Mouse (Mus musculus): ENCODE data around the gene Oosp2. TPM values are rescaled to one million over a fixed set of nuclear protein-coding genes. Genes with fewer than 3 reads are reported as not detected.

Oosp2 gene
- polyA plus RNA-seq (2015; fragmentation: Nextera tagmentation; extraction: Ambion mirVana), result not detected in 2 replicates

GRCm38 (mm10) chr19:11660459-11660858, at the start of gene Oosp2:
TSS of gene Oosp2 (minus strand) at chr19:11660559.

GRCm38 (mm10) chr19:11696755-11697154, 36.4 kb upstream of the Oosp2 start, which contains the start of gene Oosp3:
TSS of gene Oosp3 (plus strand) at chr19:11697055.

GRCm38 (mm10) chr19:11690839-11691238, 30.5 kb upstream of the Oosp2 start, which contains the start of gene Oosp1:
TSS of gene Oosp1 (minus strand) at chr19:11691150.

GRCm38 (mm10) chr19:11640732-11641131, 19.6 kb downstream of the Oosp2 start, which contains the start of gene Ms4a3:
TSS of gene Ms4a3 (minus strand) at chr19:11640851.

GRCm38 (mm10) chr19:11623551-11623950, 36.8 kb downstream of the Oosp2 start, which contains the start of gene Ms4a2:
TSS of gene Ms4a2 (minus strand) at chr19:11623719.

GRCm38 (mm10) chr19:11604603-11605002, 55.8 kb downstream of the Oosp2 start, which contains the start of gene Ms4a6d:
TSS of gene Ms4a6d (minus strand) at chr19:11604849.

Other genes starting within 250 kb of the Oosp2 start
- 0.28 TPM in 1 of 2 replicates, not detected in the other for gene Ms4a4b, start 217.0 kb downstream of the Oosp2 start, polyA plus RNA-seq (2015; fragmentation: Nextera tagmentation; extraction: Ambion mirVana)
- gene Ms4a6c, start 191.2 kb downstream of the Oosp2 start, polyA plus RNA-seq (2015; fragmentation: Nextera tagmentation; extraction: Ambion mirVana), result 15.8 and 18.6 TPM in 2 replicates
- 0.30 TPM in 1 of 2 replicates, not detected in the other for gene Gm8369, start 174.6 kb downstream of the Oosp2 start, polyA plus RNA-seq (2015; fragmentation: Nextera tagmentation; extraction: Ambion mirVana)
- 8.9 and 10.9 TPM in 2 replicates for gene Ms4a6b, start 144.0 kb downstream of the Oosp2 start, polyA plus RNA-seq (2015; fragmentation: Nextera tagmentation; extraction: Ambion mirVana)
- gene Ms4a4d, start 123.8 kb downstream of the Oosp2 start, polyA plus RNA-seq (2015; fragmentation: Nextera tagmentation; extraction: Ambion mirVana), result 37.8 and 41.1 TPM in 2 replicates
- 16.0 and 35.0 TPM in 2 replicates for gene Ms4a6d, start 55.7 kb downstream of the Oosp2 start, polyA plus RNA-seq (2015; fragmentation: Nextera tagmentation; extraction: Ambion mirVana)
- gene Ms4a2, start 36.8 kb downstream of the Oosp2 start, polyA plus RNA-seq (2015; fragmentation: Nextera tagmentation; extraction: Ambion mirVana), result 0.22 and 0.35 TPM in 2 replicates
- gene Ms4a3, start 19.7 kb downstream of the Oosp2 start, polyA plus RNA-seq (2015; fragmentation: Nextera tagmentation; extraction: Ambion mirVana), result not detected in 2 replicates
- gene Oosp1, start 30.6 kb upstream of the Oosp2 start, polyA plus RNA-seq (2015; fragmentation: Nextera tagmentation; extraction: Ambion mirVana), result not detected in 2 replicates
- not detected in 2 replicates for gene Oosp3, start 36.5 kb upstream of the Oosp2 start, polyA plus RNA-seq (2015; fragmentation: Nextera tagmentation; extraction: Ambion mirVana)
- not detected in 2 replicates for gene Gif, start 87.0 kb upstream of the Oosp2 start, polyA plus RNA-seq (2015; fragmentation: Nextera tagmentation; extraction: Ambion mirVana)
- 35.2 and 37.0 TPM in 2 replicates for gene Mrpl16, start 109.8 kb upstream of the Oosp2 start, polyA plus RNA-seq (2015; fragmentation: Nextera tagmentation; extraction: Ambion mirVana)
- gene Stx3, start 158.8 kb upstream of the Oosp2 start, polyA plus RNA-seq (2015; fragmentation: Nextera tagmentation; extraction: Ambion mirVana), result 7.2 and 7.7 TPM in 2 replicates
- gene Olfr1417, start 178.7 kb upstream of the Oosp2 start, polyA plus RNA-seq (2015; fragmentation: Nextera tagmentation; extraction: Ambion mirVana), result not detected in 2 replicates
- not detected in 2 replicates for gene Olfr1418, start 200.5 kb upstream of the Oosp2 start, polyA plus RNA-seq (2015; fragmentation: Nextera tagmentation; extraction: Ambion mirVana)
- gene Olfr1419, start 214.5 kb upstream of the Oosp2 start, polyA plus RNA-seq (2015; fragmentation: Nextera tagmentation; extraction: Ambion mirVana), result not detected in 2 replicates
- not detected in 2 replicates for gene Olfr1420, start 226.0 kb upstream of the Oosp2 start, polyA plus RNA-seq (2015; fragmentation: Nextera tagmentation; extraction: Ambion mirVana)